Mouse (Mus musculus): ENCODE measurements around the gene Ifitm2. TPM values are rescaled to one million over a fixed set of nuclear protein-coding genes. Genes with fewer than 3 reads are reported as not detected.
"Not testable (repeated sequence)": the region's sequence is repeated elsewhere in the genome, so short reads cannot be mapped to it uniquely, and the experiment has no call there.

Gene Ifitm2
- polyA plus RNA-seq, 1 experiment: 147 TPM

- 28% methylated on average over 9 of the region's 9 CpGs for WGBS
- H3K4me3 ChIP-seq (replicated peaks; ENCODE audit: control insufficient read depth, low read depth, low read length): no peak overlapping the region
- no peak overlapping the region for H3K27ac ChIP-seq (ENCODE audit: control insufficient read depth, insufficient read depth, low read depth, low read length, poor library complexity)
- TF ChIP-seq POLR2A (IDR thresholded peaks at IDR 0.05; ENCODE audit: borderline replicate concordance, control insufficient read depth, low read depth, low read length): no peak
- no peak for TF ChIP-seq CTCF (IDR thresholded peaks at IDR 0.05; ENCODE audit: control insufficient read depth, insufficient read depth, low read length)
- no peaks in the 10 kb centered on the region; the same call in 1 of the 2 replicates for H3K4me1 ChIP-seq (ENCODE audit: control insufficient read depth, insufficient read depth, low read length)
These were observed 19.2 kb upstream of the Ifitm2 start for GRCm38 (mm10) chr7:140974940-140975339.

GRCm38 (mm10) chr7:140973396-140974165 is 17.8 kb upstream of the Ifitm2 start:
- H3K4me1 ChIP-seq (ENCODE audit: control insufficient read depth, insufficient read depth, low read length): no peaks in the 10 kb centered on the region; the same call in 1 of the 2 replicates
- 61% methylated on average over 14 of the region's 14 CpGs for WGBS
- H3K4me3 ChIP-seq (replicated peaks; ENCODE audit: control insufficient read depth, low read depth, low read length): no peak overlapping the region
- H3K27ac ChIP-seq (ENCODE audit: control insufficient read depth, insufficient read depth, low read depth, low read length, poor library complexity): no peak overlapping the region
- TF ChIP-seq CTCF (IDR thresholded peaks at IDR 0.05; ENCODE audit: control insufficient read depth, insufficient read depth, low read length) (no peak), POLR2A (IDR thresholded peaks at IDR 0.05; ENCODE audit: borderline replicate concordance, control insufficient read depth, low read depth, low read length) (no peak)

GRCm38 (mm10) chr7:140971479-140972171 is 15.8 kb upstream of the Ifitm2 start:
- no peak overlapping the region for H3K4me3 ChIP-seq (replicated peaks; ENCODE audit: control insufficient read depth, low read depth, low read length)
- H3K27ac ChIP-seq (ENCODE audit: control insufficient read depth, insufficient read depth, low read depth, low read length, poor library complexity): no peak overlapping the region
- WGBS: 85% methylated on average over 8 of the region's 8 CpGs
- no peaks in the 10 kb centered on the region; the same call in 1 of the 2 replicates for H3K4me1 ChIP-seq (ENCODE audit: control insufficient read depth, insufficient read depth, low read length)
- TF ChIP-seq POLR2A (IDR thresholded peaks at IDR 0.05; ENCODE audit: borderline replicate concordance, control insufficient read depth, low read depth, low read length) (no peak), CTCF (IDR thresholded peaks at IDR 0.05; ENCODE audit: control insufficient read depth, insufficient read depth, low read length) (no peak)

- Histone ChIP-seq H3K27ac (ENCODE audit: control insufficient read depth, insufficient read depth, low read depth, low read length, poor library complexity) (no peak overlapping the region), H3K4me3 (replicated peaks; ENCODE audit: control insufficient read depth, low read depth, low read length) (no peak overlapping the region), H3K4me1 (ENCODE audit: control insufficient read depth, insufficient read depth, low read length) (no peaks in the 10 kb centered on the region; the same call in 1 of the 2 replicates)
- TF ChIP-seq POLR2A (IDR thresholded peaks at IDR 0.05; ENCODE audit: borderline replicate concordance, control insufficient read depth, low read depth, low read length) (no peak), CTCF (IDR thresholded peaks at IDR 0.05; ENCODE audit: control insufficient read depth, insufficient read depth, low read length) (no peak)
- 31% methylated on average over 7 of the region's 7 CpGs for WGBS
These were observed 15.1 kb upstream of the Ifitm2 start for GRCm38 (mm10) chr7:140970931-140971330.

- H3K27ac ChIP-seq (ENCODE audit: control insufficient read depth, insufficient read depth, low read depth, low read length, poor library complexity); H3K4me3 ChIP-seq (replicated peaks; ENCODE audit: control insufficient read depth, low read depth, low read length); H3K4me1 ChIP-seq (ENCODE audit: control insufficient read depth, insufficient read depth, low read length): not testable (repeated sequence)
- WGBS: 31% methylated on average over 3 of the region's 3 CpGs
These were observed 12.9 kb upstream of the Ifitm2 start for GRCm38 (mm10) chr7:140968710-140969109.

- WGBS: 7% methylated on average over 14 of the region's 14 CpGs
- H3K4me1 ChIP-seq (ENCODE audit: control insufficient read depth, insufficient read depth, low read length): no peaks in the 10 kb centered on the region; the same call in 1 of the 2 replicates
- no peak overlapping the region for H3K4me3 ChIP-seq (replicated peaks; ENCODE audit: control insufficient read depth, low read depth, low read length)
- H3K27ac ChIP-seq (ENCODE audit: control insufficient read depth, insufficient read depth, low read depth, low read length, poor library complexity): no peak overlapping the region
- TF ChIP-seq CTCF (IDR thresholded peaks at IDR 0.05; ENCODE audit: control insufficient read depth, insufficient read depth, low read length) (no peak), POLR2A (IDR thresholded peaks at IDR 0.05; ENCODE audit: borderline replicate concordance, control insufficient read depth, low read depth, low read length) (no peak)
These were observed 12.2 kb upstream of the Ifitm2 start for GRCm38 (mm10) chr7:140967862-140968591.

- Histone ChIP-seq H3K4me3 (replicated peaks; ENCODE audit: control insufficient read depth, low read depth, low read length) (no peak within 1 kb of the TSS), H3K4me1 (ENCODE audit: control insufficient read depth, insufficient read depth, low read length) (no peaks in the 10 kb centered on the region; the same call in 1 of the 2 replicates), H3K27ac (ENCODE audit: control insufficient read depth, insufficient read depth, low read depth, low read length, poor library complexity) (no peak within 1 kb of the TSS)
- WGBS: 60% methylated on average over 4 of the region's 4 CpGs
- TF ChIP-seq POLR2A (IDR thresholded peaks at IDR 0.05; ENCODE audit: borderline replicate concordance, control insufficient read depth, low read depth, low read length): no peak
These were observed 11.1 kb upstream of the Ifitm2 start, which contains the start of gene Ifitm1 for GRCm38 (mm10) chr7:140966921-140967320. TSS of gene Ifitm1 (plus strand) at chr7:140967221.

GRCm38 (mm10) chr7:140962733-140963132 is 6.9 kb upstream of the Ifitm2 start:
- H3K4me1 ChIP-seq (ENCODE audit: control insufficient read depth, insufficient read depth, low read length): peaks cover 3% of the 10 kb centered on the region; the same call in 1 of the 2 replicates
- WGBS: 76% methylated on average over 2 of the region's 2 CpGs
- no peak for TF ChIP-seq CTCF (IDR thresholded peaks at IDR 0.05; ENCODE audit: control insufficient read depth, insufficient read depth, low read length)
- no peak for TF ChIP-seq POLR2A (IDR thresholded peaks at IDR 0.05; ENCODE audit: borderline replicate concordance, control insufficient read depth, low read depth, low read length)
- H3K27ac ChIP-seq (ENCODE audit: control insufficient read depth, insufficient read depth, low read depth, low read length, poor library complexity): no peak overlapping the region
- no peak overlapping the region for H3K4me3 ChIP-seq (replicated peaks; ENCODE audit: control insufficient read depth, low read depth, low read length)
